Mouse (Mus musculus) liver, embryonic 11.5 days (tissue): ENCODE data around the gene Sobp. TPM values are rescaled to one million over a fixed set of nuclear protein-coding genes. Genes with fewer than 3 reads are reported as not detected.
A peak's percentile ranks its signal among the peaks of the same experiment; 100 is the strongest.

ENCODE experiments used
- ATAC-seq: fragments of 200-750 bp; cut with Nextera tagmentation; replicated peaks from 2 replicates; pipeline ENCODE4 v1.8.0; 2017; ENCODE audit warnings: moderate number of reproducible peaks, mild to moderate bottlenecking, moderate TSS enrichment, moderate library complexity; ENCODE audit not compliant: low FRiP score
- DNase-seq: peaks from one replicate; pipeline ENCODE4 v3.0.0-alpha.2; 2017; ENCODE audit warnings: low spot score
- H3K27ac ChIP-seq: fragments of 300-500 bp; sonication (generic); 2 replicates; pipeline ENCODE4 v1.5.1; 2014; ENCODE audit warnings: mild to moderate bottlenecking, low read depth, low read length, control low read depth
- H3K27me3 ChIP-seq: fragments of 300-500 bp; sonication (generic); replicated peaks from 2 replicates; pipeline ENCODE4 v1.6.1; 2014; ENCODE audit warnings: low read length, mixed read lengths; ENCODE audit not compliant: control insufficient read depth, insufficient read depth
- H3K36me3 ChIP-seq: fragments of 300-500 bp; sonication (generic); 2 replicates; pipeline ENCODE4 v1.6.1; 2014; ENCODE audit warnings: mild to moderate bottlenecking, low read length, moderate library complexity, mixed read lengths; ENCODE audit not compliant: control insufficient read depth, insufficient read depth
- H3K4me1 ChIP-seq: fragments of 300-500 bp; sonication (generic); replicated peaks from 2 replicates; pipeline ENCODE4 v1.6.1; 2014; ENCODE audit warnings: low read length, mixed read lengths; ENCODE audit not compliant: control insufficient read depth, insufficient read depth
- H3K4me2 ChIP-seq: fragments of 300-500 bp; sonication (generic); 2 replicates; pipeline ENCODE4 v1.6.1; 2014; ENCODE audit warnings: mild to moderate bottlenecking, control low read depth, moderate library complexity
- H3K4me3 ChIP-seq: fragments of 300-500 bp; sonication (generic); 2 replicates; pipeline ENCODE4 v1.5.1; 2014; ENCODE audit warnings: low read depth, low read length, control low read depth
- H3K9ac ChIP-seq: fragments of 300-500 bp; sonication (generic); 2 replicates; pipeline ENCODE4 v1.6.1; 2014; ENCODE audit warnings: low read depth, low read length, control low read depth
- H3K9me3 ChIP-seq: fragments of 300-500 bp; sonication (generic); 2 replicates; pipeline ENCODE4 v1.6.1; 2016; ENCODE audit warnings: low read length, inconsistent platforms, mixed read lengths; ENCODE audit not compliant: control insufficient read depth
- WGBS: fragments of 180-500 bp; shearing (Covaris S2); extraction: QIAGEN DNeasy Blood & Tissue Kit; methylation state at CpG from one replicate; pipeline ENCODE4 v1.1.7; 2014; 5-methylcytosine and 5-hydroxymethylcytosine counted together
- polyA plus RNA-seq: library from polyadenylated mRNA; unstranded; fragments of >200 nt; fragmentation: Nextera tagmentation; extraction: Ambion mirVana; gene quantifications from 2 replicates; pipeline ENCODE4 v1.2.1, GENCODE M21; 2014

Gene Sobp
- polyA plus RNA-seq, 1 experiment from 2014 or later = 0.45 TPM

DNA sequence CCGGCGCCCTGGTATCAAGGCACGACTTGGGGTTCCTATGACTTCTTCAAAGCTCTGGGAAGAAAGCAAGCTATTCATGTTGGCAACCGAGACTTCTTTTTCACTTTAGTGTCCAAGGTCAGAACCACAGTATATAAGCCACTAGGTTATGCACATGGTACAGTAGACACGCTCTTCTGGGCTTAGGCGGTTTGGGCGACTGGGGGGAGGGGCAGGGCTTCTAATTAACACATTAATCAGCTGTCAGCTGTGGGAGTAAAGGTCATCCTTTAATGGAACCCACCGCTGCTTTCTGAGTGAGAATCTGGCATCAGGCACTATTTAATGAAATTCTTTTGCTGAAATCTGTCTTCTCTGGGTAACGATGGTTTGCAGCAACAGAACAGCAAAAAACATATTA is 147.3 kb downstream of the Sobp start:
- no peak overlapping the region for H3K27ac ChIP-seq
- 63% methylated on average over 9 of the region's 9 CpGs for WGBS
- no peaks in the 10 kb centered on the region for H3K4me1 ChIP-seq
- DNase-seq (no peak), ATAC-seq (no peak)
- H3K4me3 ChIP-seq = no peak overlapping the region
- H3K27me3 ChIP-seq = peaks cover 28% of the 10 kb centered on the region
- H3K36me3 ChIP-seq = no peaks in the 10 kb centered on the region
- no peaks in the 10 kb centered on the region for H3K9me3 ChIP-seq
- no peak overlapping the region for H3K4me2 ChIP-seq
- no peak overlapping the region for H3K9ac ChIP-seq

DNA sequence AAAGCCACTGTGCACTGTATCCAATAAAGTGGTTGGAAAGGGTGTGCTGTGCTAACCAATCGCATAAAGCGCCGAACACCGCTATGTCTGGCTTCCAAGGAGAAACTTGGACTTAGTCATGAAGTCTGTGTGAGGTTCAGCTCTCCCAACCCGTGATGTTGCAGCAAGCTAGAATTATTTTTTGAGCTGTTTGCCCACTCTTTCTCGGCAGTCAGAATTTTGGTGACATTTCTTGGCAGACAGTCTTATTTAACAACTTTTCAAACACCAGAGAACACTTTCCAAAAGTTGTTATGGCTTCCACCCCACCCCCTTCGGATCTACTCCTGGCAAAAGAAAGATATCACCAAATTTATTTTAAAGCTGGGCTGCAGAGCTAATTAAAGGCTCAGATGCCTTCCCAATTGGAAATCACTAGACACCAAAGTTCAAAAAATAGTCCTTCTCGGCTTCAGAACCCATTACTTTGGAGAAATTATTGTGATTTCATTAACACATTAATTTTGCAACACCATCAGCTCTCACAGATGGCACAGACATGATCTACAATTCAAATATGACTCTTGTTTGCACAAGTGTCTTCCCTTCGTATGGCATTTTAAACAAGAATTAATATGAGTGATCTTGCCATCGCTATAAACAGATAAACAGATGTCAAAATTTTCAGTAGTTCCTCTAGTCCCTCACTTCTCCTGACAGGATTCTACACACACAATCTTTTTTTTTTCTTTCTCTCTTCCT is 150.7 kb downstream of the Sobp start:
- H3K4me1 ChIP-seq = peaks cover 5% of the 10 kb centered on the region; the same call in 1 of the 2 replicates
- H3K36me3 ChIP-seq = no peaks in the 10 kb centered on the region
- no peaks in the 10 kb centered on the region for H3K9me3 ChIP-seq
- no peak overlapping the region for H3K9ac ChIP-seq
- no peak overlapping the region for H3K27ac ChIP-seq
- peaks cover 60% of the 10 kb centered on the region for H3K27me3 ChIP-seq
- ATAC-seq (no peak), DNase-seq (no peak)
- 74% methylated on average over 10 of the region's 10 CpGs for WGBS
- H3K4me3 ChIP-seq = no peak overlapping the region
- H3K4me2 ChIP-seq = no peak overlapping the region

GRCm38 (mm10) chr10:43022190-43022761 is 152.1 kb downstream of the Sobp start:
- ATAC-seq = no peak; the same call in 1 of the 2 replicates
- no peak overlapping the region for H3K9ac ChIP-seq

DNA sequence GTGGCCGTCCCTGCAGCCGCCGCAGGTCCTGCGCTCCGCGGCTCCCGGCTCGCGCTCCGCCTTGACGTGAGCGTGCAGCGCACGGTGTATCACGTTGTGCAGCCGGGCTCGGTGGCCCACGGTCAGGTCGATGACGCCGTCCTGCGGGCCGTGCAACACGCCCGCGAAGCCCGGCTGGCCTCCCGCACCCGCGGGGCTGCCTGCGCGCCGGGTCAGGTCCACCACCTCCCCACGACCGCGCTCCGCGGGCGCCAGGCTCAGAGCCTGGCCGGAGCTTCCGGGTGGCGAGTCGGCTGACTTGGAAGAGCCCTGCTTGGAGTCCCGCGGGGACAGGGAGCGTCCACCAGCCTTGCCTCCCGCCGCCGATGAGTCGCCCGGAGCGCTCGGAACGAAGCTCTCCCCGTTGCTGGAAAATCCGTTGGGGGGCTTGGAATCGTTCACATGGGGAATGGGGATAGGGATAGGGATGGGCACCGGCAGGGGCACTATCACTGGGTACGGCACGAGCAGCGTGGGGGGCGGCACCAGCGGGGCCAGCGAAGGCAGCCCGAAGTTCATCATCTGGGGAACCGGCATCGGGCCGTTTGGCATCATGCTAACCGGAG is 152.7 kb downstream of the Sobp start:
- peak overlapping the region; percentile 54 for H3K4me3 ChIP-seq
- no peaks in the 10 kb centered on the region for H3K9me3 ChIP-seq
- 3% methylated on average over 62 of the region's 69 CpGs for WGBS
- peak overlapping the region; percentile 71 for H3K4me2 ChIP-seq
- ATAC-seq = no peak; the same call in 1 of the 2 replicates
- DNase-seq = no peak
- H3K27me3 ChIP-seq = peaks cover 79% of the 10 kb centered on the region
- no peaks in the 10 kb centered on the region for H3K36me3 ChIP-seq
- no peak overlapping the region for H3K27ac ChIP-seq
- H3K4me1 ChIP-seq = peaks cover 5% of the 10 kb centered on the region; the same call in 1 of the 2 replicates
- no peak overlapping the region for H3K9ac ChIP-seq

More at GRCm38 (mm10) chr10:43022190-43022761, 152.1 kb downstream of the Sobp start:
- peaks cover 72% of the 10 kb centered on the region for H3K27me3 ChIP-seq
- peak overlapping the region; percentile 71 for H3K4me2 ChIP-seq
- no peaks in the 10 kb centered on the region for H3K36me3 ChIP-seq
- no peak overlapping the region for H3K27ac ChIP-seq
- H3K4me1 ChIP-seq = peaks cover 5% of the 10 kb centered on the region; the same call in 1 of the 2 replicates
- no peak for DNase-seq
- H3K4me3 ChIP-seq = peak overlapping the region; percentile 54; the same call in 1 of the 2 replicates
- H3K9me3 ChIP-seq = no peaks in the 10 kb centered on the region
- WGBS = 6% methylated on average over 29 of the region's 29 CpGs

DNA sequence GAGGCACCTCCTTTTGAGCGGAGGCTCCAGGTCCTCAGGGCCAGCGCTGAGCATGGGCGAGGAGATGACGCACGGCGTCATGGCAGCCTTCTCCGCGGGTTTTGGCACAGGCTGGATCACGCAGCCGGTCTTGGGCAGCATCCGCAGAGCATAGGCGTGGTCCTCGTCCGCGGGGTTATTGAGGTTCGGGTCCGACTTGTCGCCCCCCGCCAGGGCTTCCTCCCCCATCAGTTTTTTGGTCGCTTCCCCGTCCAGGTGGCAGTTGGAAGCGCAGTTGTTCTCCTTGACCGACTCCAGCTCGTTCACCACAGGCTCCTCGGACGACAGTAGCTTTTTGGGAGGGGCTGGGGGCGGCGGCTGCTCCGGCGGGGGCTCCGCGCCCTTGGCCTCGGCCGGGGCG is 153.3 kb downstream of the Sobp start:
- H3K4me2 ChIP-seq = peak overlapping the region; percentile 71
- 2% methylated on average over 35 of the region's 35 CpGs for WGBS
- no peaks in the 10 kb centered on the region for H3K36me3 ChIP-seq
- H3K9ac ChIP-seq = no peak overlapping the region
- peaks cover 5% of the 10 kb centered on the region; the same call in 1 of the 2 replicates for H3K4me1 ChIP-seq
- ATAC-seq (no peak), DNase-seq (no peak)
- peak overlapping the region; percentile 54 for H3K4me3 ChIP-seq
- peaks cover 79% of the 10 kb centered on the region for H3K27me3 ChIP-seq
- H3K9me3 ChIP-seq = no peaks in the 10 kb centered on the region
- no peak overlapping the region for H3K27ac ChIP-seq

DNA sequence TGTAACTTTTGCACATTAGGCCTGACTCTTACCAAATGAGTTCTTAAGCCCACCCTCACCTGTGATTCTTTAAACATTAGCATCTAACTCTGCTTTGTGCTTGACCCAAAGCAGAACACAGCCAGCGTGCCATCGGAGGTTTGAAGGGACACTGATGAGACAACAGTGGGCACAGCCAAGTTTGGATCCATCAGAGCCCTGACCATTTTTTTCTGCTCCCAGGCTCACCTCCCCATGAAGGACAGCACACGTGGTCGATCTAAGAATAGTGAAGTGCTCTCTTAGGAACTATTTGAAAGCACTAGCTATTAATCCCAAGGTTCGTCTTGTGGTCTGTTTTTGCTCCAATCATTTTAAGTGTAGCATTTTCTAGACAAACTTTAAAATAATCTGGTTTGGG is 159.5 kb downstream of the Sobp start:
- no peak overlapping the region for H3K27ac ChIP-seq
- H3K4me1 ChIP-seq = no peaks in the 10 kb centered on the region
- H3K4me3 ChIP-seq = no peak overlapping the region
- DNase-seq = no peak
- ATAC-seq = no peak
- no peaks in the 10 kb centered on the region for H3K9me3 ChIP-seq
- no peaks in the 10 kb centered on the region for H3K36me3 ChIP-seq
- H3K9ac ChIP-seq = no peak overlapping the region
- no peak overlapping the region for H3K4me2 ChIP-seq
- 84% methylated on average over 5 of the region's 5 CpGs for WGBS
- H3K27me3 ChIP-seq = peaks cover 38% of the 10 kb centered on the region

GRCm38 (mm10) chr10:43014358-43014757 is 160.0 kb downstream of the Sobp start:
- Histone ChIP-seq H3K36me3 (no peaks in the 10 kb centered on the region), H3K9ac (no peak overlapping the region), H3K4me3 (no peak overlapping the region), H3K4me2 (no peak overlapping the region), H3K4me1 (no peaks in the 10 kb centered on the region), H3K27me3 (peaks cover 34% of the 10 kb centered on the region), H3K9me3 (no peaks in the 10 kb centered on the region), H3K27ac (no peak overlapping the region)
- DNase-seq = no peak
- no peak for ATAC-seq
- WGBS = 77% methylated on average over 4 of the region's 4 CpGs

- H3K27ac ChIP-seq = no peak overlapping the region
These were observed 166.2 kb downstream of the Sobp start for GRCm38 (mm10) chr10:43008116-43008515.

More at GRCm38 (mm10) chr10:43008116-43008515, 166.2 kb downstream of the Sobp start:
- H3K4me2 ChIP-seq = no peak overlapping the region
- no peaks in the 10 kb centered on the region for H3K36me3 ChIP-seq
- WGBS = 61% methylated on average over 11 of the region's 11 CpGs
- no peaks in the 10 kb centered on the region for H3K4me1 ChIP-seq
- H3K9me3 ChIP-seq = no peaks in the 10 kb centered on the region
- peaks cover 8% of the 10 kb centered on the region for H3K27me3 ChIP-seq
- DNase-seq (no peak), ATAC-seq (no peak)
- H3K9ac ChIP-seq = no peak overlapping the region
- H3K4me3 ChIP-seq = no peak overlapping the region
